Mouse (Mus musculus) neural tube, postnatal 0 days (tissue): Measurements from ENCODE around the gene Efcab6. TPM values are rescaled to one million over a fixed set of nuclear protein-coding genes. Genes with fewer than 3 reads are reported as not detected.

Source experiments
- polyA plus RNA-seq: library from polyadenylated mRNA; unstranded; fragments of >200 nt; fragmentation: Nextera tagmentation; extraction: Ambion mirVana; gene quantifications from 2 replicates; pipeline ENCODE4 v1.2.1, GENCODE M21; 2015

Gene Efcab6
- 1.0 and 1.2 TPM in 2 replicates for polyA plus RNA-seq

GRCm38 (mm10) chr15:84065140-84065539 is at the start of gene Efcab6:
Gene Efcab6 (minus strand): TSS chr15:84065379.

GRCm38 (mm10) chr15:84105105-84105923 is 40.1 kb upstream of the Efcab6 start, which contains the start of gene Sult4a1:
Gene Sult4a1 (minus strand): TSS chr15:84105754.

Other genes with a start within 250 kb of the Efcab6 start
- 174 and 177 TPM in 2 replicates for gene Sult4a1, start 40.4 kb upstream of the Efcab6 start, polyA plus RNA-seq
- gene Pnpla5, start 57.8 kb upstream of the Efcab6 start, polyA plus RNA-seq = not detected in 2 replicates
- gene Pnpla3, start 102.5 kb upstream of the Efcab6 start, polyA plus RNA-seq = 5.5 and 7.4 TPM in 2 replicates
- gene Samm50, start 126.9 kb upstream of the Efcab6 start, polyA plus RNA-seq = 83.2 and 84.9 TPM in 2 replicates
- gene Parvb, start 166.7 kb upstream of the Efcab6 start, polyA plus RNA-seq = 6.7 and 7.7 TPM in 2 replicates